Mouse (Mus musculus): ENCODE measurements around the gene Serpinb1a. TPM values are rescaled to one million over a fixed set of nuclear protein-coding genes. Genes with fewer than 3 reads are reported as not detected.

Serpinb1a gene
- total and polyA plus RNA-seq, 2 experiments, result 5.1 to 11.2 TPM

GRCm38 (mm10) chr13:32819926-32820325 is 31.1 kb downstream of the Serpinb1a start:
- Histone ChIP-seq H3K36me3 (ENCODE audit: control insufficient read depth, insufficient read depth, low read length) (peaks cover 36% of the 10 kb centered on the region), H3K4me3 (ENCODE audit: insufficient read depth, low read depth, low read length) (no peak overlapping the region), H3K27ac (replicated peaks; ENCODE audit: insufficient read depth, low read depth, low read length) (no peak overlapping the region), H3K27me3 (ENCODE audit: control insufficient read depth, insufficient read depth, low read length) (no peaks in the 10 kb centered on the region), H3K9ac (ENCODE audit: low read depth, low read length) (no peak overlapping the region), H3K4me1 (ENCODE audit: control insufficient read depth, insufficient read depth, low read length) (peaks cover 16% of the 10 kb centered on the region), H3K79me2 (ENCODE audit: control insufficient read depth, insufficient read depth, low read length) (no peaks in the 10 kb centered on the region)
- 97% methylated on average over 5 of the region's 5 CpGs for WGBS
- no peak for TF ChIP-seq CTCF (IDR thresholded peaks at IDR 0.05; ENCODE audit: low read depth, low read length)
- no peak for TF ChIP-seq POLR2A (IDR thresholded peaks at IDR 0.05; ENCODE audit: extremely low read depth, insufficient read depth, low read length)
- DNase-seq (ENCODE audit: extremely low read depth, low read depth, low spot score), result no peak

- TF ChIP-seq POLR2A (IDR thresholded peaks at IDR 0.05; ENCODE audit: extremely low read depth, insufficient read depth, low read length) (no peak), CTCF (IDR thresholded peaks at IDR 0.05; ENCODE audit: low read depth, low read length) (no peak)
- 75% methylated on average over 3 of the region's 3 CpGs for WGBS
- Histone ChIP-seq H3K27me3 (ENCODE audit: control insufficient read depth, insufficient read depth, low read length) (no peaks in the 10 kb centered on the region), H3K4me3 (ENCODE audit: insufficient read depth, low read depth, low read length) (no peak overlapping the region), H3K36me3 (ENCODE audit: control insufficient read depth, insufficient read depth, low read length) (peaks cover 38% of the 10 kb centered on the region), H3K27ac (replicated peaks; ENCODE audit: insufficient read depth, low read depth, low read length) (no peak overlapping the region), H3K4me1 (ENCODE audit: control insufficient read depth, insufficient read depth, low read length) (peaks cover 16% of the 10 kb centered on the region), H3K79me2 (ENCODE audit: control insufficient read depth, insufficient read depth, low read length) (0 out of 2 replicates have a peak, but pooled peaks cover under 1% of the 10 kb centered on the region), H3K9ac (ENCODE audit: low read depth, low read length) (no peak overlapping the region)
- peak; percentile 56 for DNase-seq (ENCODE audit: extremely low read depth, low read depth, low spot score)
Observed at GRCm38 (mm10) chr13:32819241-32819640, 31.7 kb downstream of the Serpinb1a start.

- no peak for DNase-seq (ENCODE audit: extremely low read depth, low read depth, low spot score)
- H3K4me3 ChIP-seq (ENCODE audit: insufficient read depth, low read depth, low read length), result no peak overlapping the region
- H3K4me1 ChIP-seq (ENCODE audit: control insufficient read depth, insufficient read depth, low read length), result peaks cover 12% of the 10 kb centered on the region
- H3K9ac ChIP-seq (ENCODE audit: low read depth, low read length), result no peak overlapping the region
- peaks cover 32% of the 10 kb centered on the region for H3K36me3 ChIP-seq (ENCODE audit: control insufficient read depth, insufficient read depth, low read length)
- no peak for TF ChIP-seq CTCF (IDR thresholded peaks at IDR 0.05; ENCODE audit: low read depth, low read length)
- H3K79me2 ChIP-seq (ENCODE audit: control insufficient read depth, insufficient read depth, low read length), result peaks cover 22% of the 10 kb centered on the region
- 90% methylated on average over 3 of the region's 3 CpGs for WGBS
- no peak overlapping the region for H3K27ac ChIP-seq (replicated peaks; ENCODE audit: insufficient read depth, low read depth, low read length)
- no peaks in the 10 kb centered on the region for H3K27me3 ChIP-seq (ENCODE audit: control insufficient read depth, insufficient read depth, low read length)
Observed at GRCm38 (mm10) chr13:32807624-32808023, 43.4 kb downstream of the Serpinb1a start.

- Histone ChIP-seq H3K27ac (replicated peaks; ENCODE audit: insufficient read depth, low read depth, low read length) (no peak overlapping the region), H3K36me3 (ENCODE audit: control insufficient read depth, insufficient read depth, low read length) (peaks cover 29% of the 10 kb centered on the region), H3K27me3 (ENCODE audit: control insufficient read depth, insufficient read depth, low read length) (no peaks in the 10 kb centered on the region), H3K79me2 (ENCODE audit: control insufficient read depth, insufficient read depth, low read length) (peaks cover 22% of the 10 kb centered on the region), H3K4me1 (ENCODE audit: control insufficient read depth, insufficient read depth, low read length) (peaks cover 10% of the 10 kb centered on the region), H3K4me3 (ENCODE audit: insufficient read depth, low read depth, low read length) (no peak overlapping the region), H3K9ac (ENCODE audit: low read depth, low read length) (no peak overlapping the region)
- WGBS, result 92% methylated on average over 7 of the region's 7 CpGs
- DNase-seq (ENCODE audit: extremely low read depth, low read depth, low spot score), result no peak
- no peak for TF ChIP-seq POLR2A (IDR thresholded peaks at IDR 0.05; ENCODE audit: extremely low read depth, insufficient read depth, low read length)
- TF ChIP-seq CTCF (IDR thresholded peaks at IDR 0.05; ENCODE audit: low read depth, low read length), result no peak
Observed at GRCm38 (mm10) chr13:32806820-32807219, 44.2 kb downstream of the Serpinb1a start.

- Histone ChIP-seq H3K79me2 (ENCODE audit: control insufficient read depth, insufficient read depth, low read length) (peaks cover 17% of the 10 kb centered on the region), H3K36me3 (ENCODE audit: control insufficient read depth, insufficient read depth, low read length) (peaks cover 18% of the 10 kb centered on the region), H3K27ac (replicated peaks; ENCODE audit: insufficient read depth, low read depth, low read length) (no peak overlapping the region), H3K4me3 (ENCODE audit: insufficient read depth, low read depth, low read length) (0 out of 2 replicates have a peak overlapping the region, but pooled peaks have one; percentile 7), H3K4me1 (ENCODE audit: control insufficient read depth, insufficient read depth, low read length) (peaks cover 7% of the 10 kb centered on the region; the same call in 1 of the 2 replicates), H3K27me3 (ENCODE audit: control insufficient read depth, insufficient read depth, low read length) (no peaks in the 10 kb centered on the region), H3K9ac (ENCODE audit: low read depth, low read length) (no peak overlapping the region)
- no peak for TF ChIP-seq POLR2A (IDR thresholded peaks at IDR 0.05; ENCODE audit: extremely low read depth, insufficient read depth, low read length)
- TF ChIP-seq CTCF (IDR thresholded peaks at IDR 0.05; ENCODE audit: low read depth, low read length), result no peak
- no peak for DNase-seq (ENCODE audit: extremely low read depth, low read depth, low spot score)
- WGBS, result 74% methylated on average over 4 of the region's 4 CpGs
Observed at GRCm38 (mm10) chr13:32803701-32804345, 47.2 kb downstream of the Serpinb1a start.
